Mouse (Mus musculus): ENCODE measurements around the gene Bcap31.

DNA sequence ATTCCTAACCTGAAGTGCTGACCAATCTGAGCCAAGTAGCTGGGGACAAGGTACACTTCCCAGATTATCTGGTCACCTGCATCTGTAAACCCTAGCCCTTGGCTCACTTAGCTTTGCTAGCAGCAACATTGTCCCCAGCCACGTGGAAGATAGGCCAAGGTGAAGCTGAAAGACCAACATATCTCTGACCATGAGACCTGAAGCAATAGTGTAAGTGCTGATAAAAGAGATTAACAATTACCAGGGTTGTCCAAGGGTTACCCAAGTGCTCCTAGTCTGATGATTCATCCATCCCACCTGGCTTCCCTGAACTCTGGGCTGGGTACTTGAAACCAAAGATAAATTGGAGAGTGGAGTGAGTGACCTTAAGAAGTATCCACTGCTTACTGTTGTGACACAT, 14.9 kb upstream of the Bcap31 start:
- TF ChIP-seq CTCF (IDR thresholded peaks at IDR 0.05; ENCODE audit: insufficient read depth, low read depth, low read length) (no peak), POLR2A (IDR thresholded peaks at IDR 0.05; ENCODE audit: insufficient read depth, low read depth, low read length) (no peak)
